Mouse (Mus musculus) c-Kit-positive CD71-positive TER-119-positive erythroid progenitor cells, embryonic 14.5 days (primary cell): ENCODE measurements around the gene Mmp11.

ENCODE experiments used
- DNase-seq: peaks from one replicate; pipeline ENCODE4 v3.0.0-alpha.2; 2013; ENCODE audit warnings: low spot score

Mmp11 gene

GRCm38 (mm10) chr10:75935680-75936541, at the start of gene Mmp11:
TSS of gene Mmp11 (minus strand) at chr10:75936496.
- peak; percentile 93 for DNase-seq

DNA sequence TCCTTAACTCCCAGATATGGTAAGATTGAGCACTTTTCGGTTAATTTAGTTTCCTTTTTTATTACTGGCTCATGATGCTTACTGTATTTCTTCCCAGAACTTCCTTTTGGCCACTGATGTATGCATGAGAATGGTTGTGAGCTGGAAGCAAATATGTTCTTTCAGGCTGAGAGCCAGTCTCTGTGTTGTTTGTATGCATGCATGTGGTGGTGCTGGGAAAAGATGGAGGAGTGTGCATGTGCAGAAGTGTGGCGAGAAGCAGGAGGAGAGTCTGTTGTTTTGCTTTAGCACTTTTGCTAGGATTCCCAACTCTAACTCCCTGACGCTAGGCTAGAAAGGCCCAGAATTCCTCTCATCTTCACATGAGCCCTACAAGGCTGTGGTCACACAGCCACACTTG, 43.1 kb upstream of the Mmp11 start:
- DNase-seq = no peak

- no peak for DNase-seq
These were observed 42.5 kb upstream of the Mmp11 start for GRCm38 (mm10) chr10:75978835-75979157.

- DNase-seq = no peak
These were observed 42.0 kb upstream of the Mmp11 start for GRCm38 (mm10) chr10:75978119-75978834.

- DNase-seq = no peak
These were observed 38.9 kb upstream of the Mmp11 start for GRCm38 (mm10) chr10:75975216-75975615.

DNA sequence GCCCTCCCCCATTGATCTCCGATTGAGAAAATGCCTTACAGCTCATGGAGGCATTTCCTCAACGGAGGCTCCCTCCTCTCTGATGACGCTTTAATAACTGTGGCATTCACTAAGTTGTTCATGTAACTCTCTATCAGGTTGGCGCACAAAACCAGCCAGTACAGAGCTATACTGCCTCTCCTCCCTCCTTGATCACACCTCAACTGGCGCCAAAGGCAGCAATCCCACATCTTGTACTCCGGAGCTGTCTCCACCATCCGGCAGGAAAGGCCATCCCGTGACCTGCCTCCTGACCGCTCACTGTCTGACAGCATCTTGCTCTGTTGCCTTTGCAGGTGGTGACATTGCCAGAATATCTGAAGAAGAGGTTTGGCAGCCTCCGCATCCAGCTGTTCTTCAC, 37.5 kb upstream of the Mmp11 start:
- DNase-seq = no peak

GRCm38 (mm10) chr10:75954381-75954811, 18.1 kb upstream of the Mmp11 start, which contains the start of gene Gm5134:
TSS of gene Gm5134 (plus strand) at chr10:75954514.
- no peak for DNase-seq

- peak; percentile 66 for DNase-seq
These were observed 15.2 kb upstream of the Mmp11 start for GRCm38 (mm10) chr10:75951424-75952050.

DNA sequence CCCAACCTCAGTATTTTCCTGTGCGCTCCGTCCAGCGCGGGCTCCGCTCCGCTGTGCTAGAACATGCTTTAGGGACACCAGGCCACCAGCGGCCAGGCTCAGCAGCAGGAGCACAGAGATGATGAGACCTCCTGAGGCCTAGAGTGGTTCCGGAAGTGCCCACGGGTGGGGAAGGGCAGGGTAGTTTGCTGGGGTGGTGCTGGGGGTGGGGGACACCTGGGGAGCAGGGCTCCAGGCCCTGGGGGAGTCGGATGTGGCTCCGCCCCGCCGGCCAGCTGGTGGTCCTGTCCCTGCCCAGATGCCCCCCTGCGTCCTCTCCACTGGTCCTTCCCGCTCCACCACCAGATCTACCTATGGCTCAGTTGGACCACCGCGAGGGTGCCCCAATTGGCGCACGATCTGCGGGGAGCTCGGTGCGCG, 14.5 kb upstream of the Mmp11 start:
- DNase-seq = no peak

DNA sequence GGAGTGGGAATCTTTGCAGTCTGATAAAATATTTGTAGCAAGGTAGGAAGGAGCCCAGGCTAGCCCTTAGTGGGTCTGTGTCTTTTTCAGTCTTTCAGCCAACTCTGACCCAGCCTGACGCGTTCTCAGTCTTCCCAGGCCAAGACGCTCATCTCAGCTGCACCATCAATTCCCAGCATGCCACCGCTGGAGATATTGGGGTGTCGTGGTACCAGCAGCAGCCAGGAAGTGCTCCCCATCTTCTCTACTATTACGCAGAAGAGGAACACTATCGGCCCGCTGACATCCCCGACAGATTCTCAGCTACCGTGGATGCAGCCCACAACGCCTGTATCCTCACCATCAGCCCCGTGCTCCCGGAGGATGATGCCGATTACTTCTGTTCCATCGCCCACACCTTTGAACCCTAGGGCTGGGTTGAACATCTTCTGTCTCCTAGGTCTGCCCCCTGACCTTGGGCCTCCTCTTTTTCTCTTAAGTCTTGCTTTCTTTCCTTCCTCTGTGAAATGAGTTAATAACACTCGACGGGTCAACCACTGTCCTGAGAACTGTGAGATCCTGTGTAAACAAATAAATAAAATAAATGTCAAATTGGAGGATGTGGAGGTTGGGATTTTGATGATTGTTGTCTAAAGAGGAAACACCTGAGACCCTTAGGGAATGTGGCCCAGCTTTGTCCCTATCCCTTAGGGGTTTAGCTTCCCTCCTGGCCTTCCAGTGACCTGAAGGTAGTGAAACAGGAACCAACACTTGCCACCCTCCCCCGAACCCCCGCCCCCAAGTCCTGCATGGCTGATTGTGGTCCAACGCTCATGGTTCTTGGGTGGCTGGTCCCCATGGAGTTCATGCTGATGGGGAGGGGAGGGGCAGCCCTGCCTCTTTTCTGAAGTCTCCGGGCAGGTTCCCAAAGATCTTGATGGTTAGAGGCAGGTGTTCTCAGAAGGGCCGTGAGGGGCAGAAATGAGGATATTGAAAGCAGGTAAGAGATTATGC, 13.1 kb upstream of the Mmp11 start:
- DNase-seq = no peak

DNA sequence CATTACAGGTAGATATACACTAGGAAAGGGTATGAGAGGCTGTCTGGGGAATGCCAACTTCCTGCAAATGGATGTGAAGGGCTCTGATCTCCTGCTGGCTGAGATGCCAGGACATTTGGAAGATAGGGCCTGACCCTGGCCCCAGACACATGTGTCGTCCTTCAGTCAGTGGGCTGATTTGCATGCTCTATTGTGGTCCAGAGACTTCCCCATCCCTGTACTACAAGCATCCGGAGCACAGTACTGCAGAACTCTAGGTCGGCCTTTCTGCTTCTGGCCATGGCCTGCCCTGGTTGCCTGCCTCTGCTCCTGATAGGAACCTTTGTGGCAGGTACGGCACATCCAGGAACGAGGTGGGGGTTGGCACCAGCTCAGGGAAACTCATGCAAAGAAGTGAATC, 11.8 kb upstream of the Mmp11 start:
- DNase-seq = no peak

DNA sequence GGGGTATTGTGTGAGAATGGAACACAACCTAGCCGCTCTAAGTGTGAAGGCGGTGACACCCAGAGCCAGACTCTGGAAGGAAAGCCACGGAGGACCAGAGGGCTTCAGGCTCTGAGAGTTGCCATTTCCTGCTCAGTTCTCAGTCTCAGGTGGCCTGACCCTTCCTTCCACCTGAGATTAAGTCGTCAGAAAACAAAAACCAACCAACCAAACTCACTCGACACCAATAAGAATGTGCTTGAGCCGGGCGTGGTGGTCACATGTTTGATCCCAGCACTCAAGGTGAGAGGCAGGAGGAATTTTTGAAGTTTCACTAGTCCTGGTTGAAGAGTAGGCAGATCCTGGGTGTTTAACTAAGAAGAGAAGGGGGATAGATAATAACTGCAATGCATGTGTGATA, 9.6 kb upstream of the Mmp11 start:
- no peak for DNase-seq

GRCm38 (mm10) chr10:75945213-75945612, 8.9 kb upstream of the Mmp11 start:
- DNase-seq = no peak

DNA sequence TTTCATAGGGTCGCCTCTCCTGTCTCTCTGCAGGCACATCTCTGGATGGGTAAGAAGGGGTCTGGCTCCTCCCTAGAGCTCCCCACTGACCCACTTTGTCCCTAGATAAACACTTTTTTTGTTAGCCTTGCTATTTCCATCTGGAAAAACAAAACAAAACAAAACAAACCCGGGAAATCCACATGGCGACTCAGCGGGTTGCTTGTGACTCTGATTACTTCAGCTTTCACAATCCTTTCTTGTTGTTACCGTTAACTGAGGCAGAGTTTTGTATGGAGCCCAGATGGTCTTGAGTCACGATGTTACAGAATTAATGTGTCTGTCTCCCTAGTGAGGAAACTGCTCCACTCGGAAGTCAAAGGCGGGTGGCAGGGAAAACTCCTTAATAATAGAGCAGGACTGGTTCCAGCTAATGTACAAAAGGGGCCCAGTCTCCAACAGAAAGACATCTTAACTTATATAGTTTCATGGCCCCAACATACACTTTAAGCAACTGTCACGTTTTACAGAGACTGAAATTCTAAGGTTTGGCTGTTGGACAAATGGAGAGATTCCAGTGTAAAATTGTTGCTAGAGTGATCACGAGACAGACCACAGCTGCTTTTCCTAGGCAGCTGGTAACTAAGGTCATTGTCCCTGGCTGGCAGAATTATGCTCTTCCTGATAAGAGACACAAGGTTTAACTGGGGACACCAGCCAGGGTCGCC, 7.9 kb upstream of the Mmp11 start:
- DNase-seq = no peak

GRCm38 (mm10) chr10:75942736-75943477, 6.6 kb upstream of the Mmp11 start, which contains the start of gene Vpreb3:
TSS of gene Vpreb3 (plus strand) at chr10:75943057.
- DNase-seq = no peak

- DNase-seq = no peak
These were observed 4.9 kb upstream of the Mmp11 start for GRCm38 (mm10) chr10:75941042-75941824.

- no peak for DNase-seq
These were observed 4.2 kb upstream of the Mmp11 start, which contains the start of gene Gm867 for GRCm38 (mm10) chr10:75940520-75940919. TSS of gene Gm867 (minus strand) at chr10:75940672.

DNA sequence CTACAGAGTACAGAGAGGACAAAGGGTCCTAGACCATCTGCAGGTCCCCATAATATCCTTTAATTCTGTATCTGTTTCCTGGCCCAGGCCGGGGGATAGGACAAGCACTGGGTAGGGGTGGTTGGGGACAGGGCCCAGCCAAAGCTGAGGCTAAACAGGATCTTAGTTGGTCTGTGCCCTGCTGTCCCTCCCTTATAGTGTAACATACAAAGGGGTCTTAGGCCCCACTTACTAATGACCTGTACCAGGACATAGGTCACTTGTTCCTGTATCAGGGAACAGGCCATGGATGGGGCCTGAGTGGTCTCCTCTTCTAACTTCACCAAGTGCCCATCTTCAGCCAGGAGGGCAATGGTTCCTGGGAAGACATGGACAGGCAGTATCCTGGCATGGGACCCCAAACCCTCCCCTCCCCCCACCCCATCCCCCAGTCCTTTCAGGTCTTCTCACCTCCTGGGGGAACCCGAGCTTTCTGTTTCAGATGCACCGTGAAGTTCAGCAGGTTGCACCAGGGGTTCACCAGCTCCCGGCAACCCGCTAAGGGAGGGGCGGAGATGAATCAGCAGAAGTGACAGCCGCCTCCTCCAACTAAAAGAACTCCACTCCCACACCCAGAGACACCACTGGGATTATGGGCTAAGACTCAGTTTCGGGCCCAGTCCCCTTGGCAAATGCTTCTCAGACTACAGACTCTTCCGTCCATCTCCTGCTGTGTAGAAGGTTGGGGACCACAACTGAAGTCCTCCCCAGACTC, 3.4 kb upstream of the Mmp11 start:
- peak; percentile 83 for DNase-seq
